ENCODE assay signal across 29 mouse cellular contexts in genomic region chr1:91088027-91088426, GRCm38 (mm10). TPM values are rescaled to one million over a fixed set of nuclear protein-coding genes. Genes with fewer than 3 reads are reported as not detected.
DNase-seq lines count a peak whose midpoint lies in the region; ATAC-seq and TF ChIP-seq lines count a peak whose summit lies in the region.
"Had no signal": no experiment of that assay in that cellular context is flagged by ENCODE, and none has a peak within 500 bp of the region (broad histone marks: within the 10 kb centered on the region; RNA-seq: fewer than 3 reads in every experiment).

No protein-coding gene starts in this region.

- peak; percentile 40 for DNase-seq in adrenal gland, postnatal 14 days
- DNase-seq in adrenal gland, adult 8-10 months: no peak
- peak; percentile 63 for DNase-seq in lung, postnatal 0 days (ENCODE audit: low spot score)
- no peak for DNase-seq in lung, postnatal 14 days
- no peak for DNase-seq in thymus, postnatal 4 days
- DNase-seq in midbrain, embryonic 14.5 days: no peak
- DNase-seq in gastrocnemius, adult 18-20 months (ENCODE audit: low spot score): no peak
- DNase-seq: cerebellum, adult 18-20 months; cerebellum, postnatal 36 days; embryo, embryonic 11 days; gastrocnemius, postnatal 14 days; heart, adult 18-20 months; heart, postnatal 14 days; kidney, adult 8-10 months; kidney, postnatal 14 days; liver, postnatal 0 days; lung, postnatal 10 days; thymus, adult 2 months had no signal

- H3K4me1 ChIP-seq in lung, postnatal 0 days (ENCODE audit: insufficient read depth, low read depth, low read length): peaks cover 11% of the 10 kb centered on the region; the same call in 1 of the 2 replicates
- H3K4me1 ChIP-seq in midbrain, embryonic 14.5 days (ENCODE audit: control insufficient read depth, insufficient read depth, low read length): 0 out of 2 replicates have a peak, but pooled peaks cover 4% of the 10 kb centered on the region

- no peaks in the 10 kb centered on the region for H3K27me3 ChIP-seq in lung, postnatal 0 days (replicated peaks; ENCODE audit: insufficient read depth, low read length)
- H3K27me3 ChIP-seq in midbrain, embryonic 14.5 days (ENCODE audit: control insufficient read depth, insufficient read depth, low read length): no peaks in the 10 kb centered on the region
- H3K27me3 ChIP-seq: heart, embryonic 12.5 days; hindbrain, embryonic 13.5 days; limb, embryonic 12.5 days; megakaryocyte, embryonic 14.5 days; midbrain, embryonic 13.5 days had no signal

- H3K9ac ChIP-seq in lung, postnatal 0 days (replicated peaks; ENCODE audit: low read depth): no peak overlapping the region
- no peak overlapping the region for H3K9ac ChIP-seq in midbrain, embryonic 14.5 days (replicated peaks; ENCODE audit: low read length)
- H3K9ac ChIP-seq: heart, embryonic 12.5 days; hindbrain, embryonic 13.5 days; limb, embryonic 12.5 days; liver, postnatal 0 days; midbrain, embryonic 13.5 days had no signal

- no peaks in the 10 kb centered on the region for H3K36me3 ChIP-seq in lung, postnatal 0 days (ENCODE audit: insufficient read depth, low read length)
- no peaks in the 10 kb centered on the region for H3K36me3 ChIP-seq in midbrain, embryonic 14.5 days (ENCODE audit: control insufficient read depth, insufficient read depth, low read length)
- H3K36me3 ChIP-seq: hindbrain, embryonic 13.5 days; limb, embryonic 12.5 days; midbrain, embryonic 13.5 days had no signal

- H3K4me2 ChIP-seq in lung, postnatal 0 days (replicated peaks; ENCODE audit: low read depth, low read length): no peak overlapping the region
- no peak overlapping the region for H3K4me2 ChIP-seq in midbrain, embryonic 14.5 days (ENCODE audit: low read length)
- H3K4me2 ChIP-seq: heart, embryonic 12.5 days; hindbrain, embryonic 13.5 days; limb, embryonic 12.5 days; liver, embryonic 11.5 days; midbrain, embryonic 13.5 days had no signal

- 75% methylated on average over 7 of the region's 7 CpGs for WGBS in lung, postnatal 0 days
- WGBS in midbrain, embryonic 14.5 days: 86% methylated on average over 7 of the region's 7 CpGs

- H3K4me3 ChIP-seq in lung, postnatal 0 days (ENCODE audit: low read depth, low read length): no peak overlapping the region
- no peak overlapping the region for H3K4me3 ChIP-seq in midbrain, embryonic 14.5 days (replicated peaks; ENCODE audit: low read depth, low read length)
- H3K4me3 ChIP-seq: heart, embryonic 12.5 days; hindbrain, embryonic 13.5 days; limb, embryonic 12.5 days; megakaryocyte, embryonic 14.5 days; midbrain, embryonic 13.5 days had no signal

- no peak for TF ChIP-seq CTCF in lung, postnatal 0 days (IDR thresholded peaks at IDR 0.05)

- no peaks in the 10 kb centered on the region for H3K9me3 ChIP-seq in lung, postnatal 0 days (ENCODE audit: low read length)
- H3K9me3 ChIP-seq in midbrain, embryonic 14.5 days (ENCODE audit: control insufficient read depth, low read length): no peaks in the 10 kb centered on the region
- H3K9me3 ChIP-seq: heart, embryonic 12.5 days; hindbrain, embryonic 13.5 days; limb, embryonic 12.5 days; megakaryocyte, embryonic 14.5 days; midbrain, embryonic 13.5 days had no signal

- ATAC-seq in lung, postnatal 0 days: no peak
- peak; percentile 81 for ATAC-seq in granulocyte monocyte progenitor cell, adult 5-6 weeks (replicated peaks; ENCODE audit: poor library complexity, severe bottlenecking)
- no peak for ATAC-seq in midbrain, embryonic 14.5 days (ENCODE audit: low FRiP score, low TSS enrichment)
- ATAC-seq: CD4-positive, CD25-positive, alpha-beta regulatory T cell, adult 4 months; inflammation-experienced regulatory T-cells, adult 6 months; midbrain, embryonic 13.5 days had no signal

- H3K27ac ChIP-seq in lung, postnatal 0 days (ENCODE audit: low read length): no peak overlapping the region
- no peak overlapping the region for H3K27ac ChIP-seq in midbrain, embryonic 14.5 days (replicated peaks; ENCODE audit: low read depth, low read length)
- H3K27ac ChIP-seq: hindbrain, embryonic 13.5 days; limb, embryonic 12.5 days; midbrain, embryonic 13.5 days had no signal

- no peak for TF ChIP-seq EP300 in lung, postnatal 0 days (IDR thresholded peaks at IDR 0.05)

RNA-seq across cellular contexts. Expression of gene Rbm44, which starts 56.9 kb away (rescaled TPM):
- total RNA-seq in adrenal gland, postnatal 14 days (2021): not detected in 2 replicates
- not detected for total RNA-seq in adrenal gland, adult 8-10 months (2022)
- polyA plus RNA-seq in lung, postnatal 0 days (2015; fragmentation: Nextera tagmentation; extraction: Ambion mirVana): 0.08 and 0.50 TPM in 2 replicates
- 1.1 and 9.6 TPM in 2 replicates for total RNA-seq in granulocyte monocyte progenitor cell, adult 5-6 weeks (2014; fragmentation: Nextera tagmentation)
- 5.2 and 7.8 TPM in 2 replicates for total RNA-seq in granulocyte monocyte progenitor cell, adult 5-6 weeks (2017)
- 0.57 TPM in 1 of 2 replicates, not detected in the other for polyA plus RNA-seq in midbrain, embryonic 14.5 days (2014; fragmentation: Nextera tagmentation; extraction: Ambion mirVana)
- not detected for total RNA-seq in gastrocnemius, adult 18-20 months (2021)
- total RNA-seq: gastrocnemius, postnatal 14 days; heart, adult 18-20 months; layer of hippocampus, postnatal 25 days; left cerebral cortex, postnatal 14 days had no signal

Comparison
In these comparisons a context has a peak if more than half of its experiments do, and no peak if none do; other contexts are left out.
1. DNase-seq: peak in adrenal gland, postnatal 14 days (single experiment) and lung, postnatal 0 days (single experiment); none in adrenal gland, adult 8-10 months (single experiment), lung, postnatal 14 days (single experiment), thymus, postnatal 4 days (single experiment), midbrain, embryonic 14.5 days (single experiment) and gastrocnemius, adult 18-20 months (single experiment).